Mouse (Mus musculus): ENCODE measurements around the gene Cfap99. TPM values are rescaled to one million over a fixed set of nuclear protein-coding genes. Genes with fewer than 3 reads are reported as not detected.

The Cfap99 gene
- total RNA-seq (2021) = 1 to 10 TPM in 1 of 2 experiments, under 1 TPM in 1; 0.96 to 1.5 TPM

GRCm38 (mm10) chr5:34288154-34288716 lies at the start of gene Cfap99, which contains the start of gene Zfyve28:
Cfap99 (plus strand) TSS chr5:34288600.
Zfyve28 (minus strand) TSS chr5:34288449.
- intact Hi-C loops (cut with DNase I) = loop anchor here (1.0 to 5.0 kb wide), 3 partner anchors 15 to 81 kb away; partner anchors contain the start of gene Fam193a

GRCm38 (mm10) chr5:34242224-34242963 lies 46.0 kb upstream of the Cfap99 start:
- intact Hi-C loops (cut with DNase I) = loop anchor here (2.0 kb wide), 1 partner anchor 32 kb away; no protein-coding TSS in a partner anchor
- DNase-seq (ENCODE audit: low spot score in 2 of 2) = peak; percentile 78 to 82

More at GRCm38 (mm10) chr5:34288154-34288716, at the start of gene Cfap99, which contains the start of gene Zfyve28:
- DNase-seq (ENCODE audit: low spot score in 2 of 2) = peak; percentile 96 to 99

- intact Hi-C loops (cut with DNase I) = loop anchor here (2.0 kb wide), 1 partner anchor 32 kb away; no protein-coding TSS in a partner anchor
Observed at GRCm38 (mm10) chr5:34243062-34243461, 45.3 kb upstream of the Cfap99 start.

GRCm38 (mm10) chr5:34246443-34246842 lies 42.0 kb upstream of the Cfap99 start:
- intact Hi-C loops (cut with DNase I) = no loop called here
- DNase-seq (ENCODE audit: low spot score in 2 of 2) = no peak

More at GRCm38 (mm10) chr5:34243062-34243461, 45.3 kb upstream of the Cfap99 start:
- DNase-seq (ENCODE audit: low spot score in 2 of 2) = no peak

GRCm38 (mm10) chr5:34249132-34249531 lies 39.3 kb upstream of the Cfap99 start:
- intact Hi-C loops (cut with DNase I) = no loop called here
- no peak for DNase-seq (ENCODE audit: low spot score in 2 of 2)

GRCm38 (mm10) chr5:34250090-34250489 lies 38.3 kb upstream of the Cfap99 start:
- intact Hi-C loops (cut with DNase I) = no loop called here

GRCm38 (mm10) chr5:34251794-34252193 lies 36.6 kb upstream of the Cfap99 start:
- intact Hi-C loops (cut with DNase I) = no loop called here

More at GRCm38 (mm10) chr5:34250090-34250489, 38.3 kb upstream of the Cfap99 start:
- no peak for DNase-seq (ENCODE audit: low spot score in 2 of 2)

GRCm38 (mm10) chr5:34252307-34252966 lies 36.0 kb upstream of the Cfap99 start:
- intact Hi-C loops (cut with DNase I) = no loop called here
- DNase-seq (ENCODE audit: low spot score in 2 of 2) = no peak

More at GRCm38 (mm10) chr5:34251794-34252193, 36.6 kb upstream of the Cfap99 start:
- DNase-seq (ENCODE audit: low spot score in 2 of 2) = no peak

- DNase-seq (ENCODE audit: low spot score in 2 of 2) = no peak
- intact Hi-C loops (cut with DNase I) = no loop called here
Observed at GRCm38 (mm10) chr5:34252967-34253519, 35.4 kb upstream of the Cfap99 start.

- DNase-seq (ENCODE audit: low spot score in 2 of 2) = no peak
- intact Hi-C loops (cut with DNase I) = no loop called here
Observed at GRCm38 (mm10) chr5:34254309-34254708, 34.1 kb upstream of the Cfap99 start.

- no peak for DNase-seq (ENCODE audit: low spot score in 2 of 2)
- intact Hi-C loops (cut with DNase I) = no loop called here
Observed at GRCm38 (mm10) chr5:34255189-34255588, 33.2 kb upstream of the Cfap99 start.

GRCm38 (mm10) chr5:34259172-34259816 lies 29.1 kb upstream of the Cfap99 start:
- intact Hi-C loops (cut with DNase I) = no loop called here
- no peak for DNase-seq (ENCODE audit: low spot score in 2 of 2)

- intact Hi-C loops (cut with DNase I) = no loop called here
- DNase-seq (ENCODE audit: low spot score in 2 of 2) = no peak
Observed at GRCm38 (mm10) chr5:34266065-34266464, 22.3 kb upstream of the Cfap99 start.

GRCm38 (mm10) chr5:34269197-34269920 lies 19.0 kb upstream of the Cfap99 start:
- DNase-seq (ENCODE audit: low spot score in 2 of 2) = no peak
- intact Hi-C loops (cut with DNase I) = no loop called here

GRCm38 (mm10) chr5:34269921-34270465 lies 18.4 kb upstream of the Cfap99 start:
- DNase-seq (ENCODE audit: low spot score in 2 of 2) = no peak
- intact Hi-C loops (cut with DNase I) = loop anchor here (10.0 kb wide), 1 partner anchor 275 kb away; the partner anchor contains the start of gene Nat8l

GRCm38 (mm10) chr5:34271743-34272142 lies 16.7 kb upstream of the Cfap99 start:
- DNase-seq (ENCODE audit: low spot score in 2 of 2) = no peak
- intact Hi-C loops (cut with DNase I) = loop anchor here (10.0 kb wide), 1 partner anchor 277 kb away; the partner anchor contains the start of gene Nat8l

GRCm38 (mm10) chr5:34273251-34273681 lies 15.1 kb upstream of the Cfap99 start:
- peak; percentile 50 to 61 for DNase-seq (ENCODE audit: low spot score in 2 of 2)
- intact Hi-C loops (cut with DNase I) = loop anchor here (1.0 to 10.0 kb wide), 2 partner anchors 15 to 278 kb away; partner anchors contain the start of genes Cfap99, Nat8l and Zfyve28

- intact Hi-C loops (cut with DNase I) = loop anchor here (2.0 to 10.0 kb wide), 2 partner anchors 31 to 279 kb away; partner anchors contain the start of gene Nat8l
- peak in 1 of 2 experiments; percentile 43 for DNase-seq (ENCODE audit: low spot score in 2 of 2)
Observed at GRCm38 (mm10) chr5:34274268-34274667, 14.1 kb upstream of the Cfap99 start.

Measured in left cerebral cortex, postnatal 36 days (tissue).